Mouse (Mus musculus): ENCODE measurements at regions not wholly inside any gene's neighbourhood (a gene's known extent, or its start where the extent isn't known, plus 50 kb on each side); places are given as distances from the start of the nearest gene placed in this dataset.
A peak's percentile ranks its signal among the peaks of the same experiment; 100 is the strongest.

GRCm38 (mm10) chr15:88032751-88033150 lies 488.7 kb downstream of the Fam19a5 start:
- no peak for DNase-seq (ENCODE audit: extremely low spot score in 1 of 2, low spot score in 1 of 2)

- DNase-seq (ENCODE audit: extremely low spot score in 1 of 2, low spot score in 1 of 2), result no peak
Observed at GRCm38 (mm10) chr15:88033725-88034124, 489.6 kb downstream of the Fam19a5 start.

GRCm38 (mm10) chr15:88035486-88035885 lies 491.4 kb downstream of the Fam19a5 start:
- DNase-seq (ENCODE audit: extremely low spot score in 1 of 2, low spot score in 1 of 2), result no peak

GRCm38 (mm10) chr15:88036146-88037000 lies 492.3 kb downstream of the Fam19a5 start:
- DNase-seq (ENCODE audit: extremely low spot score in 1 of 2, low spot score in 1 of 2), result no peak

- DNase-seq (ENCODE audit: extremely low spot score in 1 of 2, low spot score in 1 of 2), result no peak
Observed at GRCm38 (mm10) chr15:88037606-88038005, 493.5 kb downstream of the Fam19a5 start.

GRCm38 (mm10) chr15:88042821-88043220 lies 498.7 kb downstream of the Fam19a5 start:
- no peak for DNase-seq (ENCODE audit: extremely low spot score in 1 of 2, low spot score in 1 of 2)

GRCm38 (mm10) chr15:88058071-88058470 lies 514.0 kb downstream of the Fam19a5 start:
- no peak for DNase-seq (ENCODE audit: extremely low spot score in 1 of 2, low spot score in 1 of 2)

- no peak for DNase-seq (ENCODE audit: extremely low spot score in 1 of 2, low spot score in 1 of 2)
Observed at GRCm38 (mm10) chr15:88060935-88061334, 516.8 kb downstream of the Fam19a5 start.

GRCm38 (mm10) chr15:88063041-88063440 lies 518.9 kb downstream of the Fam19a5 start:
- DNase-seq (ENCODE audit: extremely low spot score in 1 of 2, low spot score in 1 of 2), result no peak

- no peak for DNase-seq (ENCODE audit: extremely low spot score in 1 of 2, low spot score in 1 of 2)
Observed at GRCm38 (mm10) chr15:88068476-88068875, 524.4 kb downstream of the Fam19a5 start.

GRCm38 (mm10) chr15:88072676-88073075 lies 527.4 kb upstream of the Zdhhc25 start:
- no peak for DNase-seq (ENCODE audit: extremely low spot score in 1 of 2, low spot score in 1 of 2)

- no peak for DNase-seq (ENCODE audit: extremely low spot score in 1 of 2, low spot score in 1 of 2)
Observed at GRCm38 (mm10) chr15:88083911-88084310, 516.2 kb upstream of the Zdhhc25 start.

- DNase-seq (ENCODE audit: extremely low spot score in 1 of 2, low spot score in 1 of 2), result no peak
Observed at GRCm38 (mm10) chr15:88085631-88086030, 514.5 kb upstream of the Zdhhc25 start.

- no peak for DNase-seq (ENCODE audit: extremely low spot score in 1 of 2, low spot score in 1 of 2)
Observed at GRCm38 (mm10) chr15:88089486-88089885, 510.6 kb upstream of the Zdhhc25 start.

- DNase-seq (ENCODE audit: extremely low spot score in 1 of 2, low spot score in 1 of 2), result no peak
Observed at GRCm38 (mm10) chr15:88091390-88091789, 508.7 kb upstream of the Zdhhc25 start.

- DNase-seq (ENCODE audit: extremely low spot score in 1 of 2, low spot score in 1 of 2), result no peak
Observed at GRCm38 (mm10) chr15:88120376-88120775, 479.7 kb upstream of the Zdhhc25 start.

- peak in 1 of 2 experiments; percentile 21 for DNase-seq (ENCODE audit: extremely low spot score in 1 of 2, low spot score in 1 of 2)
Observed at GRCm38 (mm10) chr15:88123907-88124523, 476.1 kb upstream of the Zdhhc25 start.

GRCm38 (mm10) chr15:88146118-88146517 lies 454.0 kb upstream of the Zdhhc25 start:
- peak; percentile 78 to 97 for DNase-seq (ENCODE audit: extremely low spot score in 1 of 2, low spot score in 1 of 2)

- DNase-seq (ENCODE audit: extremely low spot score in 1 of 2, low spot score in 1 of 2), result no peak
Observed at GRCm38 (mm10) chr15:88151199-88151598, 448.9 kb upstream of the Zdhhc25 start.

GRCm38 (mm10) chr15:88159618-88160170 lies 440.4 kb upstream of the Zdhhc25 start:
- DNase-seq (ENCODE audit: extremely low spot score in 1 of 2, low spot score in 1 of 2), result no peak

- no peak for DNase-seq (ENCODE audit: extremely low spot score in 1 of 2, low spot score in 1 of 2)
Observed at GRCm38 (mm10) chr15:88160291-88160690, 439.8 kb upstream of the Zdhhc25 start.
